Mouse (Mus musculus): ENCODE results near the gene Zfp97. TPM values are rescaled to one million over a fixed set of nuclear protein-coding genes. Genes with fewer than 3 reads are reported as not detected.
"Not testable (repeated sequence)": the region's sequence is repeated elsewhere in the genome, so short reads cannot be mapped to it uniquely, and the experiment has no call there.

Zfp97 gene
- polyA plus RNA-seq (2016; fragmentation: Nextera tagmentation; extraction: Ambion mirVana): 2.0 and 3.3 TPM in 2 replicates

DNA sequence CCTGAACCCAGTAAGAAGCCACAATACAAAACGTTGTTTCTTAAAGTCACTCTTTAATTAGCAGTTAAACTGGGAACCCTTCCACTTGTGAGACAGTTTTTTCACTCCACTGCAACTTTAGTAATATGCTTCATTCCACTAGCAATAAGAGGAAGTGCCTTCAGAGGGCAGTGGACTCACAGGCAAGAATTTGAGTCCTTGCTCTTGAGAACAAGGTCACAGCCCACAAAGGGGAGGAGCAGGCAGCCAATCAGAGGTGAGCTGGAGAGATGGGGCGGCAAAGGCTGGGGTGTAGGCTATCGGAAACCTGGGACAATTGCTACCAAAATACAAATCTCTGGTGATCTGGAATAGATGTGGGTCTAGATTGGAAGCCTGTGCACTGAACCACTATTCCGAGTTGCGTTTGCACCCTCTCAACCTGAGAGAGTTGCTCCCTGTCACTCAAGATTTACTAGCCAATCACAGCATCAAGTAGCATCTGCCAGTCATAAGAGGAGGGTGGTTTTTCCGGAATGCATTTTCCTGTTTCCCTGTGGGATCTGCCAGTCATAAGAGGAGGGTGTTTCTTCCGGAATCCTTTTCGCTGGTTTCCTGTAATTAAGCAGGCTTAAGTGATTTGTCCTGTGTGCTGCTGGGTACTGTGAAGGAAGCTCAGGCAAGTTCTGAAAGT is at the start of gene Zfp97:
TSS of gene Zfp97 (plus strand) at position 586 of the 673 bp plus-strand sequence.
- H3K4me2 ChIP-seq (replicated peaks); H3K4me3 ChIP-seq; H3K9ac ChIP-seq; H3K27me3 ChIP-seq (replicated peaks); H3K4me1 ChIP-seq; H3K36me3 ChIP-seq; H3K27ac ChIP-seq; H3K9me3 ChIP-seq: not testable (repeated sequence)
- WGBS: no CpG with 5 or more reads among the region's 8 CpGs
- peak; percentile 98 for ATAC-seq (ENCODE audit: low FRiP score, low read depth)

DNA sequence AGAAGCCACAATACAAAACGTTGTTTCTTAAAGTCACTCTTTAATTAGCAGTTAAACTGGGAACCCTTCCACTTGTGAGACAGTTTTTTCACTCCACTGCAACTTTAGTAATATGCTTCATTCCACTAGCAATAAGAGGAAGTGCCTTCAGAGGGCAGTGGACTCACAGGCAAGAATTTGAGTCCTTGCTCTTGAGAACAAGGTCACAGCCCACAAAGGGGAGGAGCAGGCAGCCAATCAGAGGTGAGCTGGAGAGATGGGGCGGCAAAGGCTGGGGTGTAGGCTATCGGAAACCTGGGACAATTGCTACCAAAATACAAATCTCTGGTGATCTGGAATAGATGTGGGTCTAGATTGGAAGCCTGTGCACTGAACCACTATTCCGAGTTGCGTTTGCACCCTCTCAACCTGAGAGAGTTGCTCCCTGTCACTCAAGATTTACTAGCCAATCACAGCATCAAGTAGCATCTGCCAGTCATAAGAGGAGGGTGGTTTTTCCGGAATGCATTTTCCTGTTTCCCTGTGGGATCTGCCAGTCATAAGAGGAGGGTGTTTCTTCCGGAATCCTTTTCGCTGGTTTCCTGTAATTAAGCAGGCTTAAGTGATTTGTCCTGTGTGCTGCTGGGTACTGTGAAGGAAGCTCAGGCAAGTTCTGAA is 57.7 kb downstream of the Zfp97 start:
- not testable (repeated sequence) for H3K27me3 ChIP-seq (replicated peaks); H3K27ac ChIP-seq; H3K9ac ChIP-seq; H3K4me1 ChIP-seq; H3K4me2 ChIP-seq (replicated peaks); H3K4me3 ChIP-seq; H3K36me3 ChIP-seq; H3K9me3 ChIP-seq
- WGBS: no CpG with 5 or more reads among the region's 8 CpGs
- ATAC-seq (ENCODE audit: low FRiP score, low read depth): peak; percentile 98

DNA sequence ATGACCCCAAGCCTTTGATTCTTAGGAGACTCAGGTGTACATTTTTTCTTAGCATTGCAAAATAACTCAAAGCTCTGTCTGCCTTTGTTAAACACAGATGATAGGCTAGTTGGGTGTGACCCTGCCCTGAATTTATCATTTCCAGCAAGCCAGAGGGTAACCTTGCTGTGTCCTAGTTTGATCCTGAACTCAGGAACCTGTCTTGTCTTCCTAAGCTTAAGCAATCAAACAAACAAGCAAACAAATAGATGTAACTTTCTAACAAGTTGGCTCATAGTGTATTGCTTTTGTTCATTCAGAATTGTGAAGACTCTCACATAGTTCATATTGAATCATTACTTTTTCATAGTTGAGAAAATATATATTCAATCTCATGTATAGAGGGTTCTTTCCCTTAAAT is 73.5 kb downstream of the Zfp97 start:
- H3K4me3 ChIP-seq; H3K27ac ChIP-seq; ATAC-seq (ENCODE audit: low FRiP score, low read depth); H3K4me1 ChIP-seq; H3K36me3 ChIP-seq; H3K9ac ChIP-seq; H3K27me3 ChIP-seq (replicated peaks); H3K4me2 ChIP-seq (replicated peaks): not testable (repeated sequence)
- peaks cover 32% of the 10 kb centered on the region for H3K9me3 ChIP-seq

DNA sequence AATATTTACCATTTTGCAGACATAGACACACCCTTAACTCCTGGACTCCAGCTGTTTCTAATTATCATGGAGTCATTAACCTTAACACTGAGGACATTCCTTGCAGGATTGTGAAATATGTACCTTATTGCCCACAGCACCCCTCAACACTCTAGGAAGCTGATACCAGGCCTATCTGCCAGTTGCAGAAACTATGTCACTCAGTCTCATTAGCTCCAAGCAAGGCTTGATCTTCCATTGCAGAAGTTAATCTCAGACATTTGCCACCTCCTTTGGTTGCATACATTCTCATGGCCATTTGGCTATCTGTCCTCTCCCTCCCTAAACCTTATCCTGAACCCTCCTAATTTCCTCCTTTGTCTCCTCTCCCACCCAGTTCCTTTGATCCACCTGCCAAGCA is 74.0 kb downstream of the Zfp97 start:
- H3K9ac ChIP-seq: no peak overlapping the region
- H3K4me1 ChIP-seq: no peaks in the 10 kb centered on the region
- H3K27ac ChIP-seq: no peak overlapping the region
- no peak overlapping the region for H3K4me3 ChIP-seq
- ATAC-seq (ENCODE audit: low FRiP score, low read depth): no peak
- no peak overlapping the region for H3K4me2 ChIP-seq (replicated peaks)
- H3K36me3 ChIP-seq: peaks cover 11% of the 10 kb centered on the region; the same call in 1 of the 2 replicates
- H3K27me3 ChIP-seq (replicated peaks): no peaks in the 10 kb centered on the region
- H3K9me3 ChIP-seq: peaks cover 34% of the 10 kb centered on the region

DNA sequence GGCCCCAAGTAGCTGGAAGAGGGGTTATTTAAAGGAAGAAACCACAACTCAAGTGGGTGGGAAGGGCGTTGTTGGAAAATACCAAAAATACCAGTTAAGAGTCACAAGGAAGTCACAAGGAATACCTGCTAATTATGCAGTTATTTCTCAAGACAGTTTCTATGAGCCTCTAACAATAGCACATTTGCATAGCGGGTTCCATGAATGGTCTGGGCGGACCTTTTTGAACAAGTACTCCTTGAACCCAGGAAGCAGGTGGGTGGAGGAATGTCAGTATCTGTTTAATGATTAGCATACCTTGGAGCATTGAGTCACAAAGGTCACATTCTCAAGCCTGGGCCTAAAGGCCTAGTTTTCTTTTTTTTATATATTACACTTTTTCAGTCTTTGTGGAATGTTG is 74.9 kb downstream of the Zfp97 start:
- H3K4me2 ChIP-seq (replicated peaks); ATAC-seq (ENCODE audit: low FRiP score, low read depth); H3K27ac ChIP-seq; H3K9ac ChIP-seq; H3K4me3 ChIP-seq; H3K4me1 ChIP-seq; H3K27me3 ChIP-seq (replicated peaks): not testable (repeated sequence)
- peaks cover 34% of the 10 kb centered on the region for H3K9me3 ChIP-seq
- WGBS: 98% methylated on average over 3 of the region's 3 CpGs
- peaks cover 11% of the 10 kb centered on the region; the same call in 1 of the 2 replicates for H3K36me3 ChIP-seq

Other genes starting within 250 kb of the Zfp97 start
- gene Zfp960, start 57.3 kb upstream of the Zfp97 start, polyA plus RNA-seq (2016; fragmentation: Nextera tagmentation; extraction: Ambion mirVana): 3.7 and 4.4 TPM in 2 replicates